Mouse (Mus musculus): Measurements from ENCODE around the gene Ucn2.

- TF ChIP-seq GATA1 (IDR thresholded peaks at IDR 0.05; ENCODE audit: borderline replicate concordance, low read length) = no peak
- TF ChIP-seq FLI1 (IDR thresholded peaks at IDR 0.05; ENCODE audit: low read length) = no peak
Measured at GRCm38 (mm10) chr9:109030312-109030711, 44.5 kb downstream of the Ucn2 start.

Data from megakaryocyte, embryonic 14.5 days (primary cell).